Mouse (Mus musculus) midbrain, postnatal 0 days (tissue): ENCODE results near the gene Dhrs4. TPM values are rescaled to one million over a fixed set of nuclear protein-coding genes. Genes with fewer than 3 reads are reported as not detected.

Experiments used
- ATAC-seq: fragments of 200-750 bp; cut with Nextera tagmentation; 2 replicates; pipeline ENCODE4 v1.8.0; 2017; ENCODE audit warnings: moderate number of reproducible peaks, mild to moderate bottlenecking, moderate TSS enrichment, moderate library complexity; ENCODE audit not compliant: low FRiP score
- DNase-seq: peaks from one replicate; pipeline ENCODE4 v3.0.0-alpha.2; 2015; ENCODE audit warnings: low spot score
- H3K27ac ChIP-seq: fragments of 300-500 bp; sonication (generic); 2 replicates; pipeline ENCODE4 v1.5.1; 2014; ENCODE audit warnings: low read depth, mild to moderate bottlenecking, low read length, mixed read lengths
- H3K27me3 ChIP-seq: fragments of 300-500 bp; sonication (generic); 2 replicates; pipeline ENCODE4 v1.6.1; 2014; ENCODE audit warnings: low read length, control low read depth, mixed read lengths; ENCODE audit not compliant: insufficient read depth
- H3K36me3 ChIP-seq: fragments of 300-500 bp; sonication (generic); 2 replicates; pipeline ENCODE4 v1.6.1; 2014; ENCODE audit warnings: low read length, control low read depth, mixed read lengths; ENCODE audit not compliant: insufficient read depth
- H3K4me1 ChIP-seq: fragments of 300-500 bp; sonication (generic); 2 replicates; pipeline ENCODE4 v1.6.1; 2014; ENCODE audit warnings: mild to moderate bottlenecking, control low read depth, antibody characterized with exemption, low read length, mixed read lengths; ENCODE audit not compliant: insufficient read depth
- H3K4me2 ChIP-seq: fragments of 300-500 bp; sonication (generic); 2 replicates; pipeline ENCODE4 v1.6.1; 2014; ENCODE audit warnings: low read depth, mild to moderate bottlenecking, low read length, mixed read lengths; ENCODE audit not compliant: poor library complexity, severe bottlenecking
- H3K4me3 ChIP-seq: fragments of 300-500 bp; sonication (generic); 2 replicates; pipeline ENCODE4 v1.5.1; 2014; ENCODE audit warnings: low read depth, mild to moderate bottlenecking, low read length, moderate library complexity
- H3K9ac ChIP-seq: fragments of 300-500 bp; sonication (generic); replicated peaks from 2 replicates; pipeline ENCODE4 v1.6.1; 2014; ENCODE audit warnings: mild to moderate bottlenecking, low read length, moderate library complexity, mixed read lengths; ENCODE audit not compliant: poor library complexity, severe bottlenecking
- H3K9me3 ChIP-seq: fragments of 300-500 bp; sonication (generic); 2 replicates; pipeline ENCODE4 v1.6.1; 2016; ENCODE audit warnings: low read length, control low read depth
- CTCF ChIP-seq: IDR thresholded peaks from 2 replicates; pipeline ENCODE4 v1.5.1; 2016; ENCODE audit warnings: antibody characterized with exemption, mild to moderate bottlenecking
- WGBS: fragments of 180-500 bp; shearing (Covaris S2); extraction: QIAGEN DNeasy Blood & Tissue Kit; methylation state at CpG from one replicate; pipeline ENCODE4 v1.1.7; 2014; 5-methylcytosine and 5-hydroxymethylcytosine counted together
- polyA plus RNA-seq: library from polyadenylated mRNA; unstranded; fragments of >200 nt; fragmentation: Nextera tagmentation; extraction: Ambion mirVana; gene quantifications from 2 replicates; pipeline ENCODE4 v1.2.1, GENCODE M21; 2015
- total RNA-seq: library from RNA; depleted of rRNA; stranded (reverse); fragments of >200 nt; gene quantifications from 2 replicates; pipeline ENCODE4 v1.2.3, GENCODE M21; 2014

The Dhrs4 gene
- total and polyA plus RNA-seq, 2 experiments from 2014 or later, result 10.0 to 19.4 TPM

GRCm38 (mm10) chr14:55497449-55497821 lies 18.9 kb downstream of the Dhrs4 start:
- ATAC-seq, result peak; percentile 48; the same call in 1 of the 2 replicates
- Histone ChIP-seq H3K36me3 (peaks cover 68% of the 10 kb centered on the region), H3K4me1 (0 out of 2 replicates have a peak, but pooled peaks cover 1% of the 10 kb centered on the region), H3K27ac (0 out of 2 replicates have a peak overlapping the region, but pooled peaks have one; percentile 18), H3K4me3 (no peak overlapping the region), H3K4me2 (no peak overlapping the region), H3K9ac (no peak overlapping the region), H3K9me3 (no peaks in the 10 kb centered on the region), H3K27me3 (no peaks in the 10 kb centered on the region)
- peak; percentile 90 for DNase-seq
- TF ChIP-seq CTCF, result peak; percentile 99
- WGBS, result 37% methylated on average over 6 of the region's 6 CpGs

GRCm38 (mm10) chr14:55505612-55506011 lies 27.1 kb downstream of the Dhrs4 start:
- no peak for TF ChIP-seq CTCF
- ATAC-seq, result no peak
- WGBS, result 89% methylated on average over 9 of the region's 9 CpGs

GRCm38 (mm10) chr14:55507801-55508200 lies 29.2 kb downstream of the Dhrs4 start:
- Histone ChIP-seq H3K36me3 (peaks cover 8% of the 10 kb centered on the region; the same call in 1 of the 2 replicates), H3K4me3 (no peak overlapping the region), H3K9me3 (no peaks in the 10 kb centered on the region), H3K27ac (no peak overlapping the region), H3K4me1 (0 out of 2 replicates have a peak, but pooled peaks cover 4% of the 10 kb centered on the region), H3K4me2 (no peak overlapping the region), H3K27me3 (no peaks in the 10 kb centered on the region), H3K9ac (no peak overlapping the region)
- whole genome bisulfite sequencing, result 52% methylated on average over 7 of the region's 7 CpGs
- DNase-seq (no peak), ATAC-seq (no peak)
- TF ChIP-seq CTCF, result no peak

More at GRCm38 (mm10) chr14:55505612-55506011, 27.1 kb downstream of the Dhrs4 start:
- DNase-seq, result no peak
- no peak overlapping the region for H3K9ac ChIP-seq
- H3K4me2 ChIP-seq, result no peak overlapping the region
- no peak overlapping the region for H3K4me3 ChIP-seq
- H3K4me1 ChIP-seq, result no peaks in the 10 kb centered on the region
- H3K9me3 ChIP-seq, result no peaks in the 10 kb centered on the region
- peaks cover 24% of the 10 kb centered on the region for H3K36me3 ChIP-seq
- no peaks in the 10 kb centered on the region for H3K27me3 ChIP-seq
- no peak overlapping the region for H3K27ac ChIP-seq

GRCm38 (mm10) chr14:55509540-55509939 lies 31.0 kb downstream of the Dhrs4 start:
- no peak for DNase-seq

GRCm38 (mm10) chr14:55510125-55510731 lies 31.7 kb downstream of the Dhrs4 start, which contains the start of gene Cpne6:
Gene Cpne6 (plus strand): TSS chr14:55510445.
- Histone ChIP-seq H3K9ac (0 out of 2 replicates have a peak within 1 kb of the TSS, but pooled peaks have one; percentile 1), H3K36me3 (peaks cover 3% of the 10 kb centered on the region; the same call in 1 of the 2 replicates), H3K9me3 (no peaks in the 10 kb centered on the region), H3K4me1 (0 out of 2 replicates have a peak, but pooled peaks cover 4% of the 10 kb centered on the region), H3K27ac (no peak within 1 kb of the TSS), H3K27me3 (no peaks in the 10 kb centered on the region), H3K4me2 (peak within 1 kb of the TSS; percentile 29), H3K4me3 (no peak within 1 kb of the TSS)
- peak; percentile 25; the same call in 1 of the 2 replicates for ATAC-seq
- 73% methylated on average over 18 of the region's 22 CpGs for WGBS
- TF ChIP-seq CTCF, result no peak
- DNase-seq, result no peak

More at GRCm38 (mm10) chr14:55509540-55509939, 31.0 kb downstream of the Dhrs4 start:
- 78% methylated on average over 10 of the region's 10 CpGs for WGBS
- Histone ChIP-seq H3K27ac (no peak overlapping the region), H3K27me3 (no peaks in the 10 kb centered on the region), H3K4me3 (no peak overlapping the region), H3K4me1 (0 out of 2 replicates have a peak, but pooled peaks cover 4% of the 10 kb centered on the region), H3K36me3 (peaks cover 4% of the 10 kb centered on the region; the same call in 1 of the 2 replicates), H3K9me3 (no peaks in the 10 kb centered on the region), H3K4me2 (no peak overlapping the region), H3K9ac (no peak overlapping the region)
- ATAC-seq, result no peak
- TF ChIP-seq CTCF, result no peak

- Histone ChIP-seq H3K9ac (0 out of 2 replicates have a peak overlapping the region, but pooled peaks have one; percentile 1), H3K9me3 (no peaks in the 10 kb centered on the region), H3K27ac (no peak overlapping the region), H3K27me3 (no peaks in the 10 kb centered on the region), H3K4me1 (0 out of 2 replicates have a peak, but pooled peaks cover 4% of the 10 kb centered on the region), H3K4me2 (peak overlapping the region; percentile 29), H3K36me3 (peaks cover 3% of the 10 kb centered on the region; the same call in 1 of the 2 replicates), H3K4me3 (no peak overlapping the region)
- ATAC-seq (peak; percentile 42), DNase-seq (peak; percentile 46)
- no peak for TF ChIP-seq CTCF
- 44% methylated on average over 7 of the region's 7 CpGs for WGBS
Measured at GRCm38 (mm10) chr14:55511037-55511436, 32.5 kb downstream of the Dhrs4 start.
